Mouse (Mus musculus) kidney, postnatal 4 days (tissue): ENCODE data around the gene Satb1.

Source experiments
- DNase-seq, 2 experiments: peaks; one replicate each; pipeline ENCODE4 v3.0.0; 2021; ENCODE audit warnings: mixed read lengths in 2 of 2

Gene Satb1

DNA sequence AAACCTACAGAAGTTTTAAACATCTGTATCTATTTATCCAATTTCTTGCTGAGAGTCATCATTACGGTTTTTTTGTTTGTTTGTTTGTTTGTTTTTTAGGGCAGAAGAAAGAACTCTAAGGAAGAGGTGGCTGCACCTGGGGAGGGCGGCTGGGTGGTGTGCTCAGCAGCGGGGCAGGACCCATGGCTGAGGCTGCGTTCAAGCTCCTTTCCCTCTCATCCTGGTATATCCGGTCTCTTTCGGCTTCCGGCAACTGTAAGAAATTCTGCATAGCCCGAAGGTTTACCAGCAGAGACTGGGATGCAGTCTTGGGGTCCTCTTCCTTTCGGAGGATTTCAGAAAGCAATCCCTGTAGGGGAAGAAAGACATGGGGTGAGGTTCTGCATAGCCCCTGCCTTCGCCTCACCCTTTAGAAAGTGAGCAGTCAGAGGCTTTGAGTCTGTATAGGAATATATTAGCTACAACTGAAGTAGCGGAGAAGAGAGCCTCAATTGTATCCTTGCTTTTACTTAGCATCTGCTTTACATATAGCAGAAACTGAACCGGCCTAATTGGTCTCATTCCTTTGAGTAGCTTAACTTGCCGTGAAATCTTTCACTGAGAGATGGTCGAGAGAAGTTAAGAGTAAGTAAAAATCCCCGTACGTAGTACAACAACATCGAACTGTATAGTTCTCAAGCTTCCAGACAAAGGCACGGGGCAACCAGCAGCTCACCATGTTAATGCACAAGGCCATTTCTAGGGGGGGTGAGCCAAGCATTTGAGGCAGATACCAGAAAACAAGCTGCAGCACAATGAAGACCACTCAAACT, 57.8 kb downstream of the Satb1 start:
- no peak for DNase-seq

DNA sequence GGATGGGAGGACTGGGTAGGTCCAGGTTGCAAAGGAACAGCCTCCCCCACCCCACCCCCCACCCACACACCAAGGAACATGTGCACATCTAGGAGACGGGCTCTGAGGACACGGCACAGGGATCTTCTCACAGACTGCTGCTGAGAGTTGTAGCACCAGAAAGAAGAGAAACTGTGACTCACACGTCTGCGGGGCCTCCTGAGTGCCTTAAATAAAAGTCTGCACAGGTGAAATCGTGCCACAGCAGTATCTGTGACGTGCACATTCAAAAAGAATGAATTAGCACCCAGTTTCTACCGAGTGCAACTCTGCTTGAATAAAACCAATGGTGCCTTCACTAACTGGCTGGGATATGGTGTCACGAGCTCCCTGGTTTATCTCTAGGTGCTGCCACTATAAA, 69.5 kb downstream of the Satb1 start:
- no peak for DNase-seq

DNA sequence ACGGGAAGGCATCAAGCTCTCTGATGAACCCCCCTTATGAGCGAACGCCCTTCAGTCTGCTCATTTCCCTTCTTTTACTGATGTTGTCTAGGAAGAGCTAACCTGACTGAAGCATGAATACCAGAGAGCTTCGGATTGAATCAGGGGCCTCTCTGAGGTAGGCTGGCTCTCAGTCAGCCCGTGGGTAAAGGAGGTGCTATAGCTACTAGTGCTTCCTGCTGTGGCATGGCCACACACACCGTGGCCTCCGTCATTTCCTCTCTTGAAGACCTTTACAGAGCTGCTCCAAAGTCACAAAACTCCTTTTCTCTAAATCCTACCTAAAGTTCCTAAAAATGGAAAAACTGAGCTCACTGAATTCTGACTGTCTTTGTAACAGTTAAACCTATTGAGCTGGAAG, 70.6 kb downstream of the Satb1 start:
- no peak for DNase-seq

DNA sequence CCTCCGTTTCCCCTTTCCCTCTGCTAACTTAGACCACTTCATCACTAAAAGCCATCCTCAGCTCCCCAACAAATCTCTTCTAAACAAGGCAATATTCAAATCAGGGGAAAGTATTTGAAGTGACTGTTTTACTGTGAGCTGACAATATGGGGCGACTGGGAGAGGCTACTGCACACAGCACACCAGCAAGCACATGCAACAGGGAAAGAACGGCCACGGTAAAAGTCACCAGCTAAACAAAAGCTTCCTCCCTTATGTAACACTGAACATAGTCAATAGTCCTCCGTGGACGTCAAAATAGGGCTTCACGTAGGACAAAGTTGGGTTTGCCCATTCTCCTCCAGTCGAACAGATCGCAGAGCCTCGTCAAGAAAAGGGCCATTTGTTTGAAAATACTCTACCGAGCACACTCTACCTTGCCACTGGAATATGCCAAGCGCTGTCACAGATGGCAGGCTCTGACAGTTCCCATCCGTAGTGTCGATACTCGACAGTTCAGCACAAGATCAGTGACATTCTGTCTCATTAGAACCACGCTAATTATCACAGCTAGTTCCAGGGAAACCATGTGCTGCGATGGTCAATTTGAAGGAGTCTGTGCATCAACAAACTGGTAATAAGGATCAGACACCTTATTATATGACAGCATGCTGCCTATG, 72.0 kb downstream of the Satb1 start:
- no peak for DNase-seq

DNA sequence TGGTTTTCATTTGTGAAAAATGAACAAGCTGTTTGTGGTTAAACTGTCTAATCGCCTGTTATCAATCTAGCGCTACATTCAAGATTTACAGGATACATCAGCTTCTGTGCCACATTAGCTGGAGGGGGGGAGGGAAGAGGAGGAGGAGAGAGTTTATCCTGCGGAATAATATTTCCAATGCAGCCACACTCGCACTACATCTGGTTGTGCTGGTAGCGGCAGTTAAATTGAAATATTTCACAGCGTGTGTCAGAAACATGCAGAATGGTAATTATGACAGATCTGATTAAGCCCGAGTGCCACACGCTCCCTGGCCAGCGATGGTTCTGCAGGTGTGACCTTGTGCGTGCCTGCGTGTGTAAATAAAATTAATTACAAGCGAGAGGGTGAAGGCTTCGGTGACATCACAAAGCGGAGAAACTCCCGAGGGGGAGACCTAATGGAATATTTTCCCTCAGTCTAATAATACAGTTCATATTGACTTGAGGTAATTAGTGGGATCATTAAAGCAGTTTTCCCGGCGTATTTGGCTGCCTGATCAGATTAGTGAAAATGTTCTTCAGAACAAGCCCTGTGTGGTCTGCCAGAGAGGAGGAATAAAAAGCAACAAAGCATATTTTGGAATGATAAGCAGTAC, 72.7 kb downstream of the Satb1 start:
- no peak for DNase-seq

DNA sequence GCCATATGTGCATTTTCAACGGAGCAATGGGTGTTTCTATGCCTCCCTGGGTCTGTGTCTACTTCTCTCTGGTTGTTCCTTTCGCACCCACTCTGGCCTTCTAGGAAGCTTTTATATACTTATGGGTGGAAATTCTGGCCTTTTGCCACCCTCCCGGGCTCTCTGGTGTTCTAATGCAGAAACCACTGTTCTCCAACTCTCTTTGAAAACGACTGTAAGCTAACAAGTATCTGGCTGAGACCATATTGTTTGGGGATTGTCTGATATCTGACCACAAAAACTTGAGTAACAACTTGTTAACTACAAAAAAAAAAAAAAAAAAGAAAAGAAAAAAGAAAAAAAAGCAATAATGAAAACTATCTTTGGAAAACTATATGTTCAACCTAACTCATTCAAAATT, 73.6 kb downstream of the Satb1 start:
- DNase-seq, result no peak

DNA sequence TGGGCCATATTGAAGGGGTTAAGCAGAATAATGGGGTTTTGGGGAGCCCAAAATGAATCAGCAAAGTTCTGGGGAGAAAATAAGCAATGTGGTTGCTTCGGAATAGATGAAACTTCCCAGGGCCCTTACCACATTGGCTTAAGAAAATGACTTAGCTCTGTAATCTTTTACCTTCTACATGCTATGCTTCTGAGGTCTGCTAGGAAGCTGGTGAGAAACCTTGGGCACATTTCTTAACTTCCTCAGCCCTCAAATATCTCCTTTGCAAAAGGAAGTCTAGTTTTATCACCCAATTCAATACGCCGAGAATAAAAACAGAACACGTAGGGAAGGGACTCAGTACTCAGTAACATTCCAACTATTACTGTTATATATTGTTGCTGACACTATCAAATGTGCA, 80.9 kb downstream of the Satb1 start:
- DNase-seq, result no peak

DNA sequence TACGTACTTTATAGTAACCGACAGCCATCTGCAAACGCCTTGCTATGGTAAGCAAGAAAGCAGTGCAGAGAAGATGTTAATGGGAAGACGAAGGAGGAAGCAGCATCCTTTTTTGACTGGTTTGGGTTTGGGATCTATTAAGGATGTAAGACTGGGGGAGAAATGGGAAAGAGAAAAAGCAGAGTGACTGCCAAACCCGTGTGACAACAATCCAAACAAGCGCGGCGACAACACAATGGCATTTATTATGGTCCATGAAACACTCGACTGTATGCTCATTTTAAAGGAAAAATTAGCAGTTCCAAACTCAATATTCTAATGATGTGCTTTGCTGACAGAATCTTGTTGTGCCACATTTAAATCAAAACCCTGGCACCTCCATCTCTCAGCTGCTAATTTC, 85.9 kb downstream of the Satb1 start:
- DNase-seq, result no peak

DNA sequence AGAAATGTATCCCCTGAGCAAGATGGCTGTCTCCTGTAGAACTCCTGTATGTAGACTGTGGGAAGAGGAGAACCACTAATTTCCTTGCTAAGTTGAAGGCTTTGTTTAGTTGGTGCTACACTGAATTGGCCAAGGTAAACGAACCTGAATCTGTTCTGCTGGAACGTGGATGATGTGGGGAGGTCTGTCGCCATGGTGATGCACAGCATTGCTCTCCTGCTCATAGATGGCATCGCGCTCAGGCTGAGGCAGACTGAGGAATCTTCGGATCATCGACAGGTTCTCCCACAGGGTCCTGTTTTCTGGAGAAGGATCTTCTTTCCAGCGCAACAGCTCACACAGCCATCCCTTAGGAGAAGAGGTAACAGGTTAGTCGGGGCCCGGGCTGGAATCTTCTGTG, 90.6 kb downstream of the Satb1 start:
- no peak for DNase-seq

DNA sequence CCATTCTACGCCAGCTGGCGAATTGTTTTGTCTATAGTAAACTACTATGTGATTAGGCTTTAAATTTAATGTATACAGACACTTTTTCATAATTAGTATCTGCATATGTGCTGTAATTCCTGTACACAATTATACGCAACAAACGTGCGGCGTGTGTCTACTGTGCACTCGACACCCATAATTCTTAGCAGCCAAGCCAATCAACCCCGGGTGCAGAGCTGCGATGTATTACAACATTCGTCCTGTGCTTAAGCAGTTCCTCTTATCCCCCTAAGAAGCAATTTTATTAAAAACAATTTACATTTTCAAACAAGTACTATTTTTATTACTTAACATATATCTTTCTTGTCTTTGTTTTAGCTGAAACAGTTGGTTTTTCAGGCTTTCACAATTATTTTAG, 92.0 kb downstream of the Satb1 start:
- no peak for DNase-seq

DNA sequence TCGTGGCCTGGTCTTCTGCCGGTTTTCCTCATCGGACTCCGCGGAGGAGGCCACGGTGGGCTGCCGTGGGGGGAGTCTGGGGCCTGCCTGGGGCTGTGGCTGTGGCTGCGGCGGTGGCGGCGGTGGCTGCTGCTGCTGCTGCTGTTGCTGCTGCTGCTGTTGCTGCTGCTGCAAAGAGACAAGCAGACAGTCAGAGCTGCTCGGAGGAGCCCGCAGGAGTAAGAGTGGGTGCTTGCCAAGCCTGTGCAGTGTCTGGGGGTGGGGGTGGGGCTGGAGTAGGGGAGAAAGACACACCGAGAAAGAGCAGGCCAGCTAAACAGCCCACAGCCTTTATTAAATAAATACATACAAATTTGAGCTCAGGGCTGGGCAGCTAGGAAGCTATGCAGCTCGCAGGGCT, 92.8 kb downstream of the Satb1 start:
- no peak for DNase-seq

DNA sequence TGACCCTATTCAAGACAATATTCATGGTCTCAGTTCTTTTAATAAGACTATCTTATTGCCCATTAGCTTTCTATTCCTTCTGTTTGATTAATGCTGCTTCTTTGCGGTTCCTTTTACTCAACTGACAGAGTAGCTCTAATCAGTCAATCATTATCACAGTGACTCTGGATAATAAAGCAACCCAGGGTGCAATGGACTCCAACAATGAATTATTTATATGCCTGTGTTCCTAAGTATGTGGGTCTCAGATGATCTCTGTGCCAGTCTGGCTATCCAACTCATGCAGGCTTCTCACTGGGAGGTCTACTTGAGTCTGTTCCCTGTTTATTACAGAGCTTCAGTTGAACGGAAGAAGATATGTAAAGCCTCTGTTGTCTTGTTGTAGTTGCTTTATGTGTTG, 108.6 kb downstream of the Satb1 start:
- DNase-seq, result no peak

DNA sequence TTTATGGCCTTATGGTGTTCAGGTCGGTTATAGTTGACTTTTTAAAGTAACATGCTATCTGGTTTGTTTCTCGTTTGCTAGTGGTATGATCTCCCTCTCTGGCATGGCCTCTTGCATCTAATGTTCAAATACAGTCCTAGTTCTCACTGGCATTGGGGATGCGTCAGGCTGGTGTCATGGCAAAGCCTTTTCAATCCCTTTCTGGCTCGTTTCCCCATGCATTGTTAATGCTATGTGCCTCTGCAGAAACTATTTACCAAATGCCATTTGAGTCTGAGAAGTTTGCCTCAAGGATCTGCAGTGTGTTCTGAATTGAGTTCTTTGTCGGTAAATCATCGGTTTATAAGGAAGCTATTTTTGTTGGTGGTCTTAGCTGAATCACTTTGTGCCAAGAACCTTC, 137.4 kb downstream of the Satb1 start:
- DNase-seq, result no peak

DNA sequence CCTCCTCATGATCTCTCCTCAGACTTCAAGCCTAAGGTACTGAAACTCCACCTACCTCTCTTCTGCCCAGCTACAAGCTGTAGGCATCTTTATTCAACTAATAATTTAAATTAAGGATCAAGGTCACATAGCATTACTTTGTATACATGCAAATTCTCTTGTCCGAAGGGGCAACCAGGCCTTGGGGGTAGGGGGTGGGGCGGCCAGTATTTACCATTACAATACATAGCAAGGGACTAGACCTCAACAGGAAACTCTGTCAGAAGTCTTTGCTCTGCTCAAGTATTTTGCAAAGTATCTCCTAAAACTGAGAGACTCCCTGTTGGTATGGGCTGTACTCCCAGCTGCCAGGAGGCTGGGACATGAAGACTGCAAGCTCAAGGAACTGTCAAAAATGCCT, 137.8 kb downstream of the Satb1 start:
- DNase-seq, result no peak

DNA sequence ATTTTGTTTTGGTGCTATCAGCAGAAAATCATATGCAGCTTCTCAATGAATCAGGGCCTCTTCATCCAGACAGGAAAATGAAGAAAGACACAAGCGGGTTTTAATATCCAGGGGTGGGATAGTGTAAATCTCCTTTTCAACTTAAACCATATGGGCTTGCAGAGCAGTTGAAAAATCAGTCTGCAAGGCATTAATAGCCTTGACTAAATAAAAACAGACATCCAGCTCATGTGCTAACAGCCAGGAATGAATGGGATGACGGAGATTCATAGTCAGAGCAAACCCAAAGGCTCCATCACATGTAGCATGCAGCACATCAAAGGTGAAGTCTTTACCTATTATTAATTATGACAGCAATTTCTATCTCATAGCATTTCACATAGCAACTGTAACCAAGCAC, 142.6 kb downstream of the Satb1 start:
- DNase-seq, result no peak

DNA sequence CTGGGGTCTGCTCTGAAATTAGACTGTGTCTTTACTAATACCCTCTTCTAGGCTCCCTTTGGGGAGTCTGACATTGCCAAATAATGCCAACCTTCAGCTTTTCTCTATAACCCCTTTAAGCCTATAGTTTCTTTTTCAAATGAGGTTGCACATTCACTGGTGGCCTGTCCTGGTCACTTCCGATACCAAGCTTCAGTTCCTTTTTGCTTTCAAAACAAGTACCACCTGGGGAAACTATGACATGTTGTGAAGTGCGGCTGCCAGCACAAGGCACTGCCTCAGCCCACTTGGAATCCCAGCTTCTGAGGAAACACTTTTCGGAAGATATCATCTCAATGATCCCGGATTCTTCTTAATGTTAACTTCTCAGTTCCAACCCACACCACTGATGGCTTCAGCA, 145.9 kb downstream of the Satb1 start:
- no peak for DNase-seq
